Mouse (Mus musculus) stomach, embryonic 16.5 days (tissue): Measurements from ENCODE around the gene Gbf1. TPM values are rescaled to one million over a fixed set of nuclear protein-coding genes. Genes with fewer than 3 reads are reported as not detected.
A peak's percentile ranks its signal among the peaks of the same experiment; 100 is the strongest.

Experiments used
- ATAC-seq: fragments of 200-750 bp; cut with Nextera tagmentation; 2 replicates; pipeline ENCODE4 v1.8.0; 2017; ENCODE audit warnings: moderate number of reproducible peaks, moderate TSS enrichment; ENCODE audit not compliant: insufficient read depth, low FRiP score
- H3K27ac ChIP-seq: fragments of 300-500 bp; sonication (generic); 2 replicates; pipeline ENCODE4 v1.5.1; 2014; ENCODE audit warnings: low read length
- H3K27me3 ChIP-seq: fragments of 300-500 bp; sonication (generic); 2 replicates; pipeline ENCODE4 v1.6.1; 2014; ENCODE audit warnings: low read length, control low read depth, mixed read lengths; ENCODE audit not compliant: control insufficient read depth, insufficient read depth
- H3K36me3 ChIP-seq: fragments of 300-500 bp; sonication (generic); 2 replicates; pipeline ENCODE4 v1.6.1; 2014; ENCODE audit warnings: low read length; ENCODE audit not compliant: control insufficient read depth, insufficient read depth
- H3K4me1 ChIP-seq: fragments of 300-500 bp; sonication (generic); 2 replicates; pipeline ENCODE4 v1.6.1; 2014; ENCODE audit warnings: low read length, control low read depth, mixed read lengths; ENCODE audit not compliant: control insufficient read depth, insufficient read depth
- H3K4me2 ChIP-seq: fragments of 300-500 bp; sonication (generic); 2 replicates; pipeline ENCODE4 v1.6.1; 2014; ENCODE audit warnings: low read depth, low read length, mixed read lengths
- H3K4me3 ChIP-seq: fragments of 300-500 bp; sonication (generic); replicated peaks from 2 replicates; pipeline ENCODE4 v1.5.1; 2014; ENCODE audit warnings: mild to moderate bottlenecking, low read length
- H3K9ac ChIP-seq: fragments of 300-500 bp; sonication (generic); 2 replicates; pipeline ENCODE4 v1.6.1; 2014; ENCODE audit warnings: low read length
- H3K9me3 ChIP-seq: fragments of 300-500 bp; sonication (generic); replicated peaks from 2 replicates; pipeline ENCODE4 v1.6.1; 2016; ENCODE audit warnings: low read length, control low read depth; ENCODE audit not compliant: control insufficient read depth
- WGBS: fragments of 180-500 bp; shearing (Covaris S2); extraction: QIAGEN DNeasy Blood & Tissue Kit; methylation state at CpG from one replicate; pipeline ENCODE4 v1.1.7; 2014; 5-methylcytosine and 5-hydroxymethylcytosine counted together
- polyA plus RNA-seq: library from polyadenylated mRNA; unstranded; fragments of >200 nt; fragmentation: Nextera tagmentation; extraction: Ambion mirVana; gene quantifications from 2 replicates; pipeline ENCODE4 v1.2.1, GENCODE M21; 2015

Gene Gbf1
- polyA plus RNA-seq, 1 experiment from 2014 or later = 40.4 TPM

- H3K9ac ChIP-seq = no peak overlapping the region
- H3K4me2 ChIP-seq = no peak overlapping the region
- ATAC-seq = no peak
- H3K27me3 ChIP-seq = peaks cover 35% of the 10 kb centered on the region
- H3K4me3 ChIP-seq = no peak overlapping the region
- H3K27ac ChIP-seq = no peak overlapping the region
- peaks cover 37% of the 10 kb centered on the region for H3K4me1 ChIP-seq
- WGBS = 63% methylated on average over 11 of the region's 11 CpGs
- H3K36me3 ChIP-seq = no peaks in the 10 kb centered on the region
- no peaks in the 10 kb centered on the region for H3K9me3 ChIP-seq
These were observed 172.1 kb downstream of the Gbf1 start for GRCm38 (mm10) chr19:46324366-46324765.

- no peak for ATAC-seq
- WGBS = 67% methylated on average over 5 of the region's 5 CpGs
- no peak overlapping the region for H3K4me3 ChIP-seq
- peaks cover 29% of the 10 kb centered on the region for H3K27me3 ChIP-seq
- no peaks in the 10 kb centered on the region for H3K9me3 ChIP-seq
- no peaks in the 10 kb centered on the region for H3K36me3 ChIP-seq
- no peak overlapping the region for H3K9ac ChIP-seq
- H3K27ac ChIP-seq = no peak overlapping the region
- H3K4me1 ChIP-seq = peaks cover 39% of the 10 kb centered on the region
- no peak overlapping the region for H3K4me2 ChIP-seq
These were observed 172.6 kb downstream of the Gbf1 start for GRCm38 (mm10) chr19:46324918-46325317.

- 8% methylated on average over 29 of the region's 29 CpGs for WGBS
- peaks cover 22% of the 10 kb centered on the region for H3K27me3 ChIP-seq
- H3K4me2 ChIP-seq = peak overlapping the region; percentile 100
- H3K4me1 ChIP-seq = peaks cover 38% of the 10 kb centered on the region
- no peak overlapping the region for H3K27ac ChIP-seq
- H3K36me3 ChIP-seq = 0 out of 2 replicates have a peak, but pooled peaks cover 2% of the 10 kb centered on the region
- ATAC-seq = no peak
- no peak overlapping the region for H3K9ac ChIP-seq
- H3K4me3 ChIP-seq = peak overlapping the region; percentile 18; the same call in 1 of the 2 replicates
- H3K9me3 ChIP-seq = no peaks in the 10 kb centered on the region
These were observed 173.9 kb downstream of the Gbf1 start for GRCm38 (mm10) chr19:46326019-46326755.

- Histone ChIP-seq H3K36me3 (0 out of 2 replicates have a peak, but pooled peaks cover 5% of the 10 kb centered on the region), H3K27me3 (peaks cover 22% of the 10 kb centered on the region), H3K4me1 (peaks cover 33% of the 10 kb centered on the region), H3K9me3 (no peaks in the 10 kb centered on the region), H3K9ac (peak within 1 kb of the TSS; percentile 76), H3K4me2 (peak within 1 kb of the TSS; percentile 100), H3K27ac (peak within 1 kb of the TSS; percentile 84), H3K4me3 (peak within 1 kb of the TSS; percentile 58)
- ATAC-seq = no peak
- under 1% methylated on average over 35 of the region's 35 CpGs for WGBS
These were observed 174.5 kb downstream of the Gbf1 start, which contains the start of gene Psd for GRCm38 (mm10) chr19:46326756-46327305. Gene Psd, minus strand, starts transcription at chr19:46327156.

- WGBS = 25% methylated on average over 14 of the region's 14 CpGs
- peak overlapping the region; percentile 76 for H3K9ac ChIP-seq
These were observed 175.3 kb downstream of the Gbf1 start for GRCm38 (mm10) chr19:46327531-46328064.

GRCm38 (mm10) chr19:46328081-46329030 lies 176.0 kb downstream of the Gbf1 start, which contains the start of gene Fbxl15:
Gene Fbxl15, plus strand, starts transcription at chr19:46328184.
- Histone ChIP-seq H3K9me3 (no peaks in the 10 kb centered on the region), H3K4me1 (peaks cover 25% of the 10 kb centered on the region), H3K4me3 (peak within 1 kb of the TSS; percentile 58), H3K36me3 (0 out of 2 replicates have a peak, but pooled peaks cover 5% of the 10 kb centered on the region), H3K9ac (peak within 1 kb of the TSS; percentile 76), H3K27ac (peak within 1 kb of the TSS; percentile 84), H3K27me3 (peaks cover 22% of the 10 kb centered on the region), H3K4me2 (peak within 1 kb of the TSS; percentile 100)
- under 1% methylated on average over 81 of the region's 81 CpGs for WGBS
- peak; percentile 91 for ATAC-seq

More at GRCm38 (mm10) chr19:46327531-46328064, 175.3 kb downstream of the Gbf1 start:
- Histone ChIP-seq H3K36me3 (0 out of 2 replicates have a peak, but pooled peaks cover 5% of the 10 kb centered on the region), H3K27ac (no peak overlapping the region; the same call in 1 of the 2 replicates), H3K9me3 (no peaks in the 10 kb centered on the region), H3K4me1 (peaks cover 25% of the 10 kb centered on the region), H3K27me3 (peaks cover 22% of the 10 kb centered on the region), H3K4me3 (peak overlapping the region; percentile 58), H3K4me2 (peak overlapping the region; percentile 100)
- ATAC-seq = no peak

- 3% methylated on average over 54 of the region's 54 CpGs for WGBS
- Histone ChIP-seq H3K27me3 (peaks cover 22% of the 10 kb centered on the region), H3K36me3 (0 out of 2 replicates have a peak, but pooled peaks cover 5% of the 10 kb centered on the region), H3K4me1 (peaks cover 25% of the 10 kb centered on the region), H3K27ac (peak overlapping the region; percentile 84), H3K9ac (peak overlapping the region; percentile 76), H3K9me3 (no peaks in the 10 kb centered on the region), H3K4me2 (peak overlapping the region; percentile 100), H3K4me3 (peak overlapping the region; percentile 58)
- ATAC-seq = no peak
These were observed 176.8 kb downstream of the Gbf1 start for GRCm38 (mm10) chr19:46329031-46329641.

- Histone ChIP-seq H3K27me3 (peaks cover 17% of the 10 kb centered on the region), H3K4me1 (peaks cover 25% of the 10 kb centered on the region), H3K9ac (no peak overlapping the region), H3K4me2 (peak overlapping the region; percentile 100; the same call in 1 of the 2 replicates), H3K9me3 (no peaks in the 10 kb centered on the region), H3K4me3 (peak overlapping the region; percentile 16; the same call in 1 of the 2 replicates), H3K36me3 (0 out of 2 replicates have a peak, but pooled peaks cover 5% of the 10 kb centered on the region), H3K27ac (no peak overlapping the region)
- 6% methylated on average over 16 of the region's 16 CpGs for WGBS
- peak; percentile 51; the same call in 1 of the 2 replicates for ATAC-seq
These were observed 177.6 kb downstream of the Gbf1 start for GRCm38 (mm10) chr19:46329951-46330350.
